Mouse (Mus musculus): ENCODE measurements around the gene Acvr1. TPM values are rescaled to one million over a fixed set of nuclear protein-coding genes. Genes with fewer than 3 reads are reported as not detected.

The Acvr1 gene
- polyA plus RNA-seq, 1 experiment from 2014 or later: 5.9 TPM

- WGBS: 40% methylated on average over 7 of the region's 7 CpGs
Measured at GRCm38 (mm10) chr2:58484284-58484965, 82.5 kb downstream of the Acvr1 start.

GRCm38 (mm10) chr2:58481450-58482100, 85.4 kb downstream of the Acvr1 start:
- Histone ChIP-seq H3K27ac (ENCODE audit: low read length) (no peak overlapping the region), H3K9me3 (replicated peaks; ENCODE audit: control insufficient read depth, low read length) (no peaks in the 10 kb centered on the region), H3K4me2 (ENCODE audit: low read depth, low read length) (no peak overlapping the region), H3K4me1 (ENCODE audit: control insufficient read depth, insufficient read depth, low read length) (peaks cover 16% of the 10 kb centered on the region), H3K4me3 (replicated peaks; ENCODE audit: low read length) (no peak overlapping the region), H3K27me3 (ENCODE audit: control insufficient read depth, insufficient read depth, low read length) (no peaks in the 10 kb centered on the region), H3K36me3 (ENCODE audit: control insufficient read depth, insufficient read depth, low read length) (peaks cover 3% of the 10 kb centered on the region; the same call in 1 of the 2 replicates), H3K9ac (ENCODE audit: low read length) (no peak overlapping the region)
- WGBS: 62% methylated on average over 9 of the region's 9 CpGs
- ATAC-seq (ENCODE audit: insufficient read depth, low FRiP score): no peak

More at GRCm38 (mm10) chr2:58484284-58484965, 82.5 kb downstream of the Acvr1 start:
- peak overlapping the region; percentile 91 for H3K27ac ChIP-seq (ENCODE audit: low read length)
- 0 out of 2 replicates have a peak overlapping the region, but pooled peaks have one; percentile 18 for H3K9ac ChIP-seq (ENCODE audit: low read length)
- H3K4me1 ChIP-seq (ENCODE audit: control insufficient read depth, insufficient read depth, low read length): peaks cover 43% of the 10 kb centered on the region
- no peak overlapping the region for H3K4me3 ChIP-seq (replicated peaks; ENCODE audit: low read length)
- H3K4me2 ChIP-seq (ENCODE audit: low read depth, low read length): peak overlapping the region; percentile 27; the same call in 1 of the 2 replicates
- H3K36me3 ChIP-seq (ENCODE audit: control insufficient read depth, insufficient read depth, low read length): no peaks in the 10 kb centered on the region
- peak; percentile 78; the same call in 1 of the 2 replicates for ATAC-seq (ENCODE audit: insufficient read depth, low FRiP score)
- no peaks in the 10 kb centered on the region for H3K9me3 ChIP-seq (replicated peaks; ENCODE audit: control insufficient read depth, low read length)
- H3K27me3 ChIP-seq (ENCODE audit: control insufficient read depth, insufficient read depth, low read length): no peaks in the 10 kb centered on the region

GRCm38 (mm10) chr2:58480764-58481163, 86.2 kb downstream of the Acvr1 start:
- peaks cover 3% of the 10 kb centered on the region; the same call in 1 of the 2 replicates for H3K36me3 ChIP-seq (ENCODE audit: control insufficient read depth, insufficient read depth, low read length)
- no peak overlapping the region for H3K9ac ChIP-seq (ENCODE audit: low read length)

GRCm38 (mm10) chr2:58479536-58479935, 87.4 kb downstream of the Acvr1 start:
- no peak for ATAC-seq (ENCODE audit: insufficient read depth, low FRiP score)
- Histone ChIP-seq H3K27ac (ENCODE audit: low read length) (no peak overlapping the region), H3K9me3 (replicated peaks; ENCODE audit: control insufficient read depth, low read length) (no peaks in the 10 kb centered on the region), H3K36me3 (ENCODE audit: control insufficient read depth, insufficient read depth, low read length) (peaks cover 3% of the 10 kb centered on the region; the same call in 1 of the 2 replicates), H3K4me2 (ENCODE audit: low read depth, low read length) (no peak overlapping the region), H3K9ac (ENCODE audit: low read length) (no peak overlapping the region), H3K4me1 (ENCODE audit: control insufficient read depth, insufficient read depth, low read length) (peaks cover 2% of the 10 kb centered on the region), H3K4me3 (replicated peaks; ENCODE audit: low read length) (no peak overlapping the region), H3K27me3 (ENCODE audit: control insufficient read depth, insufficient read depth, low read length) (no peaks in the 10 kb centered on the region)
- WGBS: 88% methylated on average over 10 of the region's 10 CpGs

More at GRCm38 (mm10) chr2:58480764-58481163, 86.2 kb downstream of the Acvr1 start:
- Histone ChIP-seq H3K4me3 (replicated peaks; ENCODE audit: low read length) (no peak overlapping the region), H3K4me1 (ENCODE audit: control insufficient read depth, insufficient read depth, low read length) (peaks cover 13% of the 10 kb centered on the region), H3K27ac (ENCODE audit: low read length) (no peak overlapping the region), H3K4me2 (ENCODE audit: low read depth, low read length) (no peak overlapping the region), H3K9me3 (replicated peaks; ENCODE audit: control insufficient read depth, low read length) (no peaks in the 10 kb centered on the region), H3K27me3 (ENCODE audit: control insufficient read depth, insufficient read depth, low read length) (no peaks in the 10 kb centered on the region)
- WGBS: 64% methylated on average over 6 of the region's 6 CpGs
- ATAC-seq (ENCODE audit: insufficient read depth, low FRiP score): no peak

GRCm38 (mm10) chr2:58478144-58478543, 88.8 kb downstream of the Acvr1 start:
- H3K4me3 ChIP-seq (replicated peaks; ENCODE audit: low read length): no peak overlapping the region
- 86% methylated on average over 4 of the region's 4 CpGs for WGBS
- peaks cover 8% of the 10 kb centered on the region; the same call in 1 of the 2 replicates for H3K36me3 ChIP-seq (ENCODE audit: control insufficient read depth, insufficient read depth, low read length)
- no peak overlapping the region for H3K9ac ChIP-seq (ENCODE audit: low read length)
- no peaks in the 10 kb centered on the region for H3K9me3 ChIP-seq (replicated peaks; ENCODE audit: control insufficient read depth, low read length)
- no peak for ATAC-seq (ENCODE audit: insufficient read depth, low FRiP score)
- no peak overlapping the region for H3K4me2 ChIP-seq (ENCODE audit: low read depth, low read length)
- no peaks in the 10 kb centered on the region for H3K27me3 ChIP-seq (ENCODE audit: control insufficient read depth, insufficient read depth, low read length)
- no peaks in the 10 kb centered on the region for H3K4me1 ChIP-seq (ENCODE audit: control insufficient read depth, insufficient read depth, low read length)
- H3K27ac ChIP-seq (ENCODE audit: low read length): no peak overlapping the region

- no peak overlapping the region for H3K4me2 ChIP-seq (ENCODE audit: low read depth, low read length)
- H3K4me1 ChIP-seq (ENCODE audit: control insufficient read depth, insufficient read depth, low read length): no peaks in the 10 kb centered on the region
- ATAC-seq (ENCODE audit: insufficient read depth, low FRiP score): no peak
Measured at GRCm38 (mm10) chr2:58476956-58477715, 89.8 kb downstream of the Acvr1 start.

GRCm38 (mm10) chr2:58475578-58475977, 91.4 kb downstream of the Acvr1 start:
- H3K4me3 ChIP-seq (replicated peaks; ENCODE audit: low read length): no peak overlapping the region
- no peak overlapping the region for H3K9ac ChIP-seq (ENCODE audit: low read length)
- no peaks in the 10 kb centered on the region for H3K27me3 ChIP-seq (ENCODE audit: control insufficient read depth, insufficient read depth, low read length)
- H3K27ac ChIP-seq (ENCODE audit: low read length): no peak overlapping the region
- H3K4me2 ChIP-seq (ENCODE audit: low read depth, low read length): no peak overlapping the region
- no peaks in the 10 kb centered on the region for H3K9me3 ChIP-seq (replicated peaks; ENCODE audit: control insufficient read depth, low read length)
- H3K36me3 ChIP-seq (ENCODE audit: control insufficient read depth, insufficient read depth, low read length): peaks cover 14% of the 10 kb centered on the region; the same call in 1 of the 2 replicates
- no peaks in the 10 kb centered on the region for H3K4me1 ChIP-seq (ENCODE audit: control insufficient read depth, insufficient read depth, low read length)
- 86% methylated on average over 8 of the region's 8 CpGs for WGBS
- ATAC-seq (ENCODE audit: insufficient read depth, low FRiP score): no peak

More at GRCm38 (mm10) chr2:58476956-58477715, 89.8 kb downstream of the Acvr1 start:
- no peak overlapping the region for H3K9ac ChIP-seq (ENCODE audit: low read length)
- no peak overlapping the region for H3K27ac ChIP-seq (ENCODE audit: low read length)
- H3K27me3 ChIP-seq (ENCODE audit: control insufficient read depth, insufficient read depth, low read length): no peaks in the 10 kb centered on the region
- no peak overlapping the region for H3K4me3 ChIP-seq (replicated peaks; ENCODE audit: low read length)
- 60% methylated on average over 12 of the region's 12 CpGs for WGBS
- H3K9me3 ChIP-seq (replicated peaks; ENCODE audit: control insufficient read depth, low read length): no peaks in the 10 kb centered on the region
- H3K36me3 ChIP-seq (ENCODE audit: control insufficient read depth, insufficient read depth, low read length): peaks cover 14% of the 10 kb centered on the region; the same call in 1 of the 2 replicates

- 94% methylated on average over 7 of the region's 7 CpGs for WGBS
- H3K36me3 ChIP-seq (ENCODE audit: control insufficient read depth, insufficient read depth, low read length): peaks cover 36% of the 10 kb centered on the region
Measured at GRCm38 (mm10) chr2:58470290-58470689, 96.7 kb downstream of the Acvr1 start.

More at GRCm38 (mm10) chr2:58470290-58470689, 96.7 kb downstream of the Acvr1 start:
- Histone ChIP-seq H3K9me3 (replicated peaks; ENCODE audit: control insufficient read depth, low read length) (no peaks in the 10 kb centered on the region), H3K4me3 (replicated peaks; ENCODE audit: low read length) (no peak overlapping the region), H3K4me2 (ENCODE audit: low read depth, low read length) (no peak overlapping the region), H3K9ac (ENCODE audit: low read length) (no peak overlapping the region), H3K27me3 (ENCODE audit: control insufficient read depth, insufficient read depth, low read length) (no peaks in the 10 kb centered on the region), H3K4me1 (ENCODE audit: control insufficient read depth, insufficient read depth, low read length) (no peaks in the 10 kb centered on the region), H3K27ac (ENCODE audit: low read length) (no peak overlapping the region)
- no peak for ATAC-seq (ENCODE audit: insufficient read depth, low FRiP score)
